Mouse (Mus musculus) naive thymus-derived CD4-positive, alpha-beta T cell, adult 2 months (primary cell): Measurements from ENCODE around the gene Szt2.

Source experiments
- DNase-seq: peaks from one replicate; pipeline ENCODE4 v3.0.0-alpha.2; 2011; ENCODE audit warnings: low read depth

Szt2 gene

DNA sequence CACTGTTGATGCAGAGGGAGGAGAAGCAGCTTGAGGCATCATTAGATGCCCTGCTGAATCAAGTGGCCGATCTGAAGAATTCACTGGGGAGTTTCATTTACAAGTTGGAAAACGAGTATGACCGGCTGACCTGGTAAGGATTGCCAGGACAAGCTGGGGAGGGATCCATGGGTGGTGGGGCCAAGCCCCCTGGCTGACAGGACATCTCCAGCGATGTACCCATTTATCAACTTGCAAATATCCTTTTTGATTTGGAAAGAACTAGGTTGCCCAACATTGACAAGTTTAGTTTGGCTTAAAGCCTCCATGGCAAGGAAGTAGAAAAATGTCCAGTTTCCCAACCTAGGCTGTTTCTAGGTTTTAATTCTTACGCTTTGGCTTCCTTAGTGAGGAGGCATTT, 1.8 kb upstream of the Szt2 start:
- no peak for DNase-seq

DNA sequence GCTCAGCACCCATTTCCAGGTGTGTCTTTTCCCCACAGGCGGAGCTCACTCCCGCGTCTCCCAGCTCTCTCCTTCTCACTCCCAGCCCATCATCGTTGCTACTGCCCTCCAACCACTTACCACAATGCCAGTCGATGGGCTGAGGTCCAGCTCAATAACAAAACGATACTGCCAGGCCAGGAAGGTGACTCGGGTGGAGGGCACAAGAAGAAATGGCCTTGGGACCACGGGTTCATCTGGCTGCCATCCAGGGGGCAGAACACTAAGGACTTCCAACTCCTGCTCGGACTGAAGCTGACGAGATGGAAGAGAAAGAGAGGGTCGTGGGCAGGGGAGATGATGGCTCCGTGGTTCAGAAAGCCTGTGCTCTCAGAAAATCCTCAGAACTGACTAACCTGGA, 6.4 kb downstream of the Szt2 start:
- no peak for DNase-seq

DNA sequence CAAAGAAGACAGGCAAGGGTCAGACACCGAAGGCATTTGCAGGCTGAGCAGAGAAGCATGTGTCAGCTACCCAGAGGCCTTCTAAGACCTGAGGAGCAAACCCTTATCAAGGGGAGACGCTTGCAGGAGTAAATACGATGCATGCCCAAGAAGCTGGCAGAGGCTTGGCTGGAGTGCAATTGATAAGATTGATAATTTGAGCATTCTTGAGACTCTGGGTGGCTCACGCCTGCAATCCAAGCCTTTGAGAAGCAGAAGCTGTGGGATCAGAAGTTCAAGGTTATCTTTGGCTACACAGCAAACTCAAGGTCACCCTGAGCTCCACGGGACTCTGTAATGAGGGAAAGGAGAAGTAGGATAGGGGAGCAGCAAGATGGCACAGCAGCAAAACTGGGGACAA, 7.2 kb downstream of the Szt2 start:
- DNase-seq, result no peak

DNA sequence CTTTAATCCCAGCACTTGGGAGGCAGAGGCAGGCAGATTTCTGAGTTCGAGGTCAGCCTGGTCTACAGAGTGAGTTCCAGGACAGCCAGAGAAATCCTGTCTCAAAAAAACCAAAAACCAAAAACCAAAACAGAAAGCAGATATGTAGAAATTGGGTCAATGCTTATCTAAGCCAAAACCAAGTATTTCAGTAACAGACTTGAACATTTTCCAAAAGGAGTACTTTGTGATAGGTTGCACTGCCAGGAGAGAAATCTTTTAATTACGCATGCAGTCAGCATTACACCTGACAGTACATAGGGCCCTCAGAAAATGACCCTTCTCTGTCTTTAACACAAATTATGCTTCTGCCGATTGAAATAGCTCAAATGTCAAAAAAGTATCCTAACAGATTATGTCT, 7.7 kb downstream of the Szt2 start:
- no peak for DNase-seq

DNA sequence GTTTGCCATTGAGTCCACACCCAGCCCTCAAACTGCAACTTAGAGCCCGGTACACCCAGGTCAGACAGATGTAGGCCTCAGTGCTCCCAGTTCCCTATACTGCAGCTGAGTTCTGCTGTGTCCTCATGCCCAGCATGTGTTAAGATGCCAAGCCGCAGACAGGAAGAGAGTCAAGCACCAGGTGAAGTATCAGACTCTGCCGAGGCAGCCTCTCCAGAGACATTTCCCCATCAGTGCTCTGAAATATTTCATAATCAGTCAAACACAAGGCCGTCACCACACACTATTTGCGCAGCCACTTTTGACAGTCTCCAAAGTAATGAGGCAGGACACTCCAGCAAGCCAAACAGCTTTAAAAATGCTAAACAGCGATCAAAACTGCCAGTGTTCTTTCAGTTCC, 10.7 kb downstream of the Szt2 start:
- no peak for DNase-seq

DNA sequence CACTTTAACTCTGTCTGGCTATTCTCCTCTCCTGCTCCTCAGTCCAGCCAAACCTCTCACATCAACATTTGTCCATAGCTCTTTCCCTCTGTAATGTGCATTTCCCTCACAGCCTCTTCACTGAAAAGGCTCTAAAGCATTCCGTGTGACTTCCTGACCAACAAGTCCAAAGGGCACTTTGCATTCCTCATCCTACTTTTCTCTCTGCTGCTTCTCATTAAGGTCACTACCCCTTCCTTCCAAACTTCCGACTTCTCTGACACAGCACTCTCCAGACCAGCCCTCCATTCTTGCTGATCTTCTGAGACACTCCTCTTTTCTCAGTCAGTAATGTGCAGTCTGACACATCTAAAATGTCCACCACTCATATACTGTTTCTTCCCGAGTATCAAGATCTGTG, 12.6 kb downstream of the Szt2 start:
- no peak for DNase-seq

DNA sequence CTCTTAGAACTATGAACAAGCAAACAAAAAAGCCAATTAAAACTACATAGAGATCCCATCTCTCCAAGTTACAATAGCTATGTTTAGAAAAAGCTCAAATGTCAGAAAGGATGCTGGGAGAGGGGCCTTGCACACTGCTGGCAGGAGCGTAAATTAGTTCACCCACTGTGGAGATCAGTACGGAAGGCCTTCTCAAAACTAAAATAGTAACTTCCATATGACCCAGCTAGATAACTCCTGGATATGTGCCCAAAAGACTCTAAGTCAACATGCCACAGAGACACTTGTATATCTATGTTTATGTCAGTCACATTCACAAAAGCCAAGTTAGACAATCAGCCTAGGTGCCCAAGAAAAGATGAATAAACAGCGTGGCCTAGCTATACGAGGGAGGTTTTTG, 13.8 kb downstream of the Szt2 start:
- DNase-seq, result no peak

DNA sequence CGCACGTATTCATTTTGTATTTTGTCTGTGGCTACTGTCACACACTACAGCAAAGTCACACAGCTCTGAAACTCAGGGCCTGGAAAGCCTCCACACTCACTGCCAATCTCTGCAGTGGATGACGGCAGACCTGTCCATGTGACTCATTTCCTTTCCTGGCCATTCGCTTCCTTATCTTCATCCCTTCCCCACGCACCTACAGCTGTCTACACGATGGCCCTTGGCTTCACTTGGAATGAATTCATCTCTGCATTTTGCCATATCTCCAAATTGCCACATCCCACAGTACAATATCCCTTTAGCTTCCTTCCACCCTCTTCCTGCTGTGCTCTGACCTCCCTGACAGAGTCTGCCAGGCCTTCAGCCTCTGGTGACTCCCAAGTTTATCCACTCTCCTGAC, 14.6 kb downstream of the Szt2 start:
- no peak for DNase-seq

DNA sequence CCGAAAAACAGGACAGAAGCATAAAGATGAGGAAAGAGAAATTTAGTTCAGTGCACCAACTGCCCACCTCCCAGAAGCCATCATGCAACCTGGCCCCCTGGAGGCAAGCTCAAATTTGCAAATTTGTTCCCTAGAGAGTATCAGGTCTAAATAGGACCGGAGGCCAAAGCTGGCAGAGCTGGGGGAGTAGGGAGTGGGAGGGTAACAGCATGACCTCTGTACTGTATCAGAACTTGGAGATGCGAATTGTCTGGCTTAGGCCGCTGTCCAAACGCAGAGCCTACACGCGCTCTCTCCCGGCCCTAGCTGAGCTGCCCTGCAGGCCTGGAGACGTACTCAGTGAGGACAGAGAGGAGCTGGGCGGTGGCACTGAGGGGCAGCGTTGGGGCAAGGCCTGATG, 18.9 kb downstream of the Szt2 start:
- no peak for DNase-seq

DNA sequence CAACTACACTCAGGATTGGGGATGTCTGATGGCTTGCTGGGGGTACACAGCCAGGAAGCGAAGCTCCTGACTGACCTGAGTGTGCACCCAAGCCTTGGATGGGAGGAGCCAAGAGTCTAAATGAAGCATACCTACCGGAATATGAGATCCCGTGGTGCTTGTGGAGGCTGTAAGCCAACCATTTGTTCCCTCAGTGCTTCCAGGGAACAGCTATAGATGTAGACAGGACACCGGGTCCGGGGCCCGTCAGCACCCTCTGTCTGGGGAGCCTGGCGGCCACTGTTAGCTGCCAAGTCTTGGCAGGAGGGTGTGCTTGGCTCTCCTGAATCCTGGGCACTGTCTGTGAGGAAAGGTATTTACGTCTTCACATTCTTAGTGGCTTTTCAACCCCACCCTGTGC, 21.8 kb downstream of the Szt2 start:
- no peak for DNase-seq

DNA sequence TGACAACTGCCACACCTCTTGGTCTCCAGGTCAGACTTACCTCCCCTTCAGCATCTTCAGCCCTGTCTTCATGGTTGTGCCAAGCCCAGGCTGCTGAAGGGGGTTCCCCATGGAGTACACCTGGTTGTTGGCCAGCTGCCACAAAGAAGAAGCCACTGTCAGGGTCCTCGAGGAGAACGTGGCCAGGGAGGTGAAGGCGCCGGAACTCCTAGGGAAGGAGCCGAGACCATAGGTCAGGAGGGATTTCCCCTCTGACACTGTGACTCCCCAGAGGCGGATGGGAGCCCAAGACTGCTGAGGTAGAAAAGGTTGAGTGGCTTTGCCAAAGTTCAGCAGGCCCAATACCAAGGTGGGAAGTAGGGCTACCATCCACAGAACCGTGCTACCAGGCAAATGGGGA, 25.8 kb downstream of the Szt2 start:
- DNase-seq, result no peak

DNA sequence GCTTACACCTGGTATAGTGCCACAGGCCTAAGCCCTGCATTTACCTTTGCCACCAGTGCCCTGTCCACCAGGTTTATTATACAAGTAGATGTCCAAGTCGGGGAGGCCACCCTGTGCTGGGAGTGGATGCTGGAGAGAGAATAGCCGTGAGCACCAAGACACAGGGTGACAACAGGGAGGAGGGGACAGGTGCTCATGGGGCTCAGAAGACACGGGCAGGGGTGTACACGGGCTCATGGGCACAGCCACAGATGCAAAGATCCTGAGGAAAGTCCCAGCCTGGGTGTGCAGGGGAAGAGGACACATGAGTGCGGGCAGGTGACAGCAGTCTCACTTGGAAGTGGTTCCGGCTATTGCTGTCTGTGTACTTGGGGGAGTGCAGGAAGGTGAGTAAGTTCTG, 33.1 kb downstream of the Szt2 start:
- DNase-seq, result no peak

DNA sequence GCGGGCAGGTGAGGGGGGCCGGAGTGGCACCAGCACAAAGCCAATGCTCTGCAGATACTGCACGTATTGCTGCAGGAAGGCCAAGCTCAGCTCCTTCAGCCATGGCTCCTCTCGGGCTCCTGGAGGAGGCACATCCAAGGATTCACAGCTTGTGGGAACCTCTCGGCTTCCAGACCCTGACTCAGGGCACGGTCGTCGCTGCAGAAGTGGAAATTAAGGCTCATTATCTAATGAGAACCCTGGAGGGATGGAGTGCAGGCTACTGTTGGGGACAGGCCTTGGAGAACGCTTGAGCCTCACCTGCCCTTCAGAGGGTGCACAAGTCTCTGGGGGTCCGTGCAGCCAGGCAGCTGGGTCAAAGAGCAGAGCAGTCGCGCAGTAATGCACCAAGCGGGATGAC, 37.3 kb downstream of the Szt2 start:
- DNase-seq, result no peak

DNA sequence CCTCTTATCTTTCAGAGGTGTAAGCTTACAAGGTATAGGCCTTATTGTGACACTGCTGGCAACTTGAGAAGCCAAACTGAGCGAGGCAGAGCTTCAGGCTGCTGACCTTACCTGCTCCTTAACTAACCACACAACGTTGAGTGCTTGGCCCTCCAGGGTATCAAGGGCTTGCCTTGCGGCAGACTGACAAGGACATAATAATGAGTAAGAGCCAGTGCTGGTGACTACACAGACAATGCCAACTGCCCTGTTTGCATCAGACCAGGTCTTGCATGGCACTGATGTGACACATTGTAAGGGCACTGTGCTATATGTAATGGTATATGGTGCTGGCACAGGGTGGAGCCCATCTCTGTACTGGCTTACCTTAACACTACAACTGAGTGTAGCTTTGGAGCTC, 40.5 kb downstream of the Szt2 start:
- no peak for DNase-seq

DNA sequence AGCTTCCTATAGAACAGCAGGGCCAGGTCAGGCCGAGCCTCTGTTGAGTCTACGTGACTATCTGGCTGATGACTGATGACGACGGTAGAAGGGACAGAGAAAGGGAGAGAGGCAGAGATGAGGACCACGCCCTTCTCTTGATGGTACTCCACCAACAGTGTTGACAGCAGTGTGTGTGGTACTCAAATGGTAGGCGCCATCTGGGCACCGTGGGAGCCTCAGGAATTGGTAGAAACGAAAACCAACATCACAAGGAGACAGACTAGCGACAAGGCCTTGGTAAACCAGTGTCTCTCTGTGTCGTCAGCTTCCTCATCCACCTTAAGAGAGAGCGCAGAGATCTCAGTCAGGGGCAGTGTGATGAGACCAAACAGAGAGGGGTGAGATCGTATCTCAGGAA, 41.5 kb downstream of the Szt2 start:
- DNase-seq, result no peak

DNA sequence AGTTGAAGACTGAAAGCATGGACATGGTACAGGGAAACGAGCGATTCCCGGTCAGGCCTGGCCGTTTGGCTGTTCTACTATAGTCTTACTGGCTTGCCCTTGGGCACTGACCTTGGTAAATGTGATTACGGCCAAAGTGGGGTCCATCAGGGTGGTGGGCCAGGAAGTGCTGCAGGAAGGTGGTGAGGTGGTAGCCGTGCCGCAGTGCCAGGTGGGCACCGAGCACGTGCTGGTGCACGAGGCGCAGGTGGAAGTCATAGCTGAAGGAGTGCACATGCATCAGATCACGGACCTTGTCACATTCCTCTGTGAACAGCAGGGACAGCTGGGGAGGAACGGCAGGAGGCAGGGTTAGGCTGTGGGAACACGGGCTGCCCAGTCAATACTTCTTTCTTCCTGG, 43.1 kb downstream of the Szt2 start:
- DNase-seq, result no peak

DNA sequence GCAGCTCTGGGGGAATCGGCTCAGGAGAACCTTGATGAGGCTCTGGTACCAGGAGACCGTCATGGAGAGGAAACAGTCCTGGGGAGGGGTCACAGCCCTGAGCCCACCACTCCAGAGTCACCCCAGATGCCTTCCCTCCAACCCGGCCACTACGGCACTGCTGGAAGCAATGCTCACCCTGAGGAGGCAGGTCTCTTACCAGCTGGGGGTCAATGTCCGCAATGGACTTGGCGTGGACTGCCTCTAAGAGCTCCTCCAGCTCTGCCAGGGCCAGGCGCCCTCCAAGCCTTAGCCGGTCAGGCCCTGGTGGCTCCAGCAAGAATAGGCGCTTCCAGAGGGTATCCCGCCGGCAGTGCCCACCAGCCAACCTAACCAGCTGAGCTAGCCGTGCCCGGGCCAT, 44.4 kb downstream of the Szt2 start:
- no peak for DNase-seq

DNA sequence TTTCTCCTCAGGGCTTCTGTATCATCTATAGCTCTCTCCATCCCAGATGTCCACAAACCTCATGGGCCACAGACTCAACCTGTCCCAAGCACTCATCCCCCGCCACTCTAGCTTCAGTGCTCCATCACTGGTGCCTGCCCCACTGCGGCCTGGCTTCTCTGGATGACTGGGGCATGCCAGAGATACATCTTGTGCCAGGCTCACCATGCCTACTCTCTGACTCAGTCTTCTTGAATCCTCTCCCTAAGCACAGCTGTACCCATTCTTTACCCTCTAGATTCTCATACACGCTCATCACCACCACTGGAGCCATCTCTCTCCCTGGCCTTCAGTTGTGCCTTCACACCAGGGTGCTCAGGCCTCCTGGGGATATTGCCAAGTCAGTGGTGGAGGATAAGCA, 45.1 kb downstream of the Szt2 start:
- DNase-seq, result no peak

DNA sequence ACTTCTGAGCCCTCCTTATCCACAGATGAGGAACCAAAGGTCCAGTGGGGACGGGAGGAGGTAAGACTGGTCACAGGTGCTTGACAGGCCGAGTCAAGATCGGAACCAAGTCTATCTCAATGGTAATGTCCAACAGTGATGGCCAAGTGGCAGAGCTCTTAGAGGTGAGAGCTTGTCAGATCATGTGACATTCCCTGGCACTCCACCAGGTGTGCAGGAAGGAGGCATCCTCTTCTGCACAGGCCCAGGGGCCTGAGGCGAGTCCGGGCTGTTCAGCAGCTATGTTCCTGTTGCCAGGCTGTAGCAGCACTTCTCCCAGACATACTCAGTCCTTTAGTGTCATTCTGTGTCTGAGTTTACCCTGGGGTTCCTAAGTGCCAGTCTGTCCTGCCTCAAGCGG, 46.2 kb downstream of the Szt2 start:
- DNase-seq, result no peak

DNA sequence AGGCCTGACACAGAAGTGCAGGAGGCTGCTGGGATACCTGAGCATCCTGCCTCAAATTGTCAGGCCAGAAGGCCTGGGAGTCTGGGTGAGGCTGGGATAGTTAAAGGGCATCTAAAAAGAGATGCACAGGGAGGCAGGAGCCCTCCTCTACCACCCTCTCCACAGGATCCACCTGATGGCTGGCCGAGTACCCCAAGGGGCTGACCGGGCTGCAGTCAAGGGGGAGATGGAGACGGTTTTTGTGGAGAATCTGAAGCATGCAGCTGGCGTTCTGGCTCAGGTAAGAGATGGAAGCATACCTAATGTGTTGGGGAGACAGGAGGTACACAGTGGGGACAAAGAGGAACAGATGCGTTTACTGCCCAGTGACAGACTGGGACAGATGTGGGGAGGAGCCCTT, 47.6 kb downstream of the Szt2 start:
- DNase-seq, result no peak

DNA sequence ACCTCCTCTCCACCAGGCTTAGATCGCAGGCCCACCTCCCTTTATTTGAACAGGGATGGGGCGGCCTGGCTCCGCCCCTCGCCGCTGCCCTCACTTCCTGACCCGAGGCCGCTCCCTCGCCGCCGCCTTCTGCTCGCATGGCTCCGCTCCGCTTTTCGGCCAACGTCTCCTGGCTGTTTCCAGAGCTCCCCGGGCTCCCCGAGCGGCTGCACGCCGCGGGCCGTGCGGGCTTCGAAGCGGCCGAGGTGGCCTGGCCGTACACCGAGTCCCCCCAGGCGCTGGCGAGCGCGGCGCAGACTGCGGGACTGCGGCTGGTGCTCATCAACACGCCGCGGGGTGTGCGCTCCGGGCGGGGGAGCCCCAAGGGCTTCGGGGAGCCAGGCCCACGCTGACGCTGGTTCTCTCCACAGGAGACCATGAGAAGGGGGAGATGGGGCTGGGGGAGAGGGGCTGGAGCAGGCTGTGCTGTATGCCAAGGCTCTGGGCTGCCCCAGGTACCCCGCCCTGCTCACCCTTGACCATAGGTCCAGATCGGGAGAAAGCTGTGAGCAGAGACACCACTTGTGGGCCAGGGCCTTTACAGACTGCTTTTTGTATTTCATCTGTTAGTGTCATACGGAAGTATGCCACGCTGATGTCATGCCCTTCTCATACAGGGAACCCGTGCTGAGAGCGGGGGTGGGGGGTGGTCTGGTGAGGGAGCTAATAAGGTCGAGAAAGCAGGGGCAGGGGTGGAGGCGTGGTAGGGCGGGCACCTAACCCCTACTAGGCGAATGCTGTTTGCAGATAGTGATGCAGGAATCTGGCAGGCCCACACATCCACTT, 49.0 kb downstream of the Szt2 start:
- DNase-seq, result peak; percentile 77

DNA sequence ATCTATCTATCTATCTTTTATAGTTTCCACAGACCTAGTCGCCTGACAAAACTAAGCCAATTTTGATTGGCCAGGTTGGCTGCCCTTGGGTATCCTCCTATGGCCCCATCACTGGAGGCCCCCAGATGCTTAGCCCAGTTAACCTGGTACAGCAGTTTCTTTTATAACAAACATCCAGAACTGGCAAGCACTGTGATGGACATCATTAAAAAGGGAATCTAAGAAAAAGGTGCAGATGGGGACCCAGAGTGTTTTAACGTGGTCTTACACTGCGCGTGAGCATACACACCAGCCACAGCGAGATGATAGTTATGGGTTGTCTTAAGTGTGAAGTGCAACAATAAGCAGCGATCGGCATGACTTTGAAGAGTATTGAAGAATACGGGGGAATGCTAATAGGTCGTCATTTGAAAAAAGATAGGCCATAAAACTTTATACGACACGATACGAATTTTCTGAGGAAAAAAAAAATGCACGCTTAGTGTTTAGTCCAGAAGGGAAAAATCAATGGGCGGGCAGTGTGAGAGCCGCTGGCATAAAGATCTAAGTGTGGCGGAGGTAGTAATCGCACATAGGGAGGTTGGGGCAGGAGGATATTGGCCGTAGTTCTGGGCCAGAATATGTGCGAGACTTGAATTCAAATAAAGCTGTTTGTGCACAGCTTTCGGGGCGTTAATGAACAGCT, 49.7 kb downstream of the Szt2 start:
- DNase-seq, result peak; percentile 40

DNA sequence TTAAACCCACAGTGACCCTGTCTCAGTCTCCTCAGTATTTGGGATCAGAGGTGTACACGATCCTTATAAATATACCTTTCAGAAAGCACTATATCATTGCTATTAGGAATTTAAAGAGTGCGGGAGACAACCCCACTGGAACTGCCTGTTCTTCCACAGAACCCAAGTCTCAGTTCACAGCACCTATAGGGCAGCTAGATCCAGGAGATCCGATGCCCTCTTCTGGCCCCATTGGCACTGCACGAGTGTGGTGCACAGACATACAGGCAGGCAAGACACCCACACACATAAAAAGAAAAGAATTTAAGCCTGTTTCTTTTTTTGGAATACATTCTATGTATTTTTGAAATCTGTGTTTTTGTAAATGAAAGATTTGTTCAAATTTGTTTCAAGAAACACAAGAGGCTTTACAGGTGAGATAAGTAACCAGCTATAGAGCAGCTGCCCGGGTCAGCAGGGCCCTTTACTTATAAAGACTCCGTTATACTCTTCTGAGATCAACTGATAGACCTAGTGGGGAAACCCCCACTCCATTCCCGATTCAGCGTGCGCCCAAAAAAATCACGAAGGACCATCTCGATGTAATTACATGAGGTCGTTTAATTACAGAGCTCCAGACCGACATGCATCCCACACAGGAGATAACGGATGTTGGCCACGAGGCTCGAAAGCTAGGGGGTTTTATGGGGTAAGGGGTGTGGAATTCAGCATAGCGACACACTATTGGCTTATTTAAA, 50.7 kb downstream of the Szt2 start:
- DNase-seq, result no peak
